Mouse (Mus musculus) neural tube, embryonic 12.5 days (tissue): ENCODE measurements around the gene Olfr748. TPM values are rescaled to one million over a fixed set of nuclear protein-coding genes. Genes with fewer than 3 reads are reported as not detected.
"Not testable (repeated sequence)": the region's sequence is repeated elsewhere in the genome, so short reads cannot be mapped to it uniquely, and the experiment has no call there.

Experiments used
- ATAC-seq: fragments of 200-750 bp; cut with Nextera tagmentation; 2 replicates; pipeline ENCODE4 v1.8.0; 2017; ENCODE audit warnings: low read depth, mild to moderate bottlenecking, moderate TSS enrichment, moderate library complexity; ENCODE audit not compliant: low FRiP score
- H3K27ac ChIP-seq: fragments of 300-500 bp; sonication (generic); 2 replicates; pipeline ENCODE4 v1.5.1; 2016
- H3K27me3 ChIP-seq: fragments of 300-500 bp; sonication (generic); replicated peaks from 2 replicates; pipeline ENCODE4 v1.6.1; 2016; ENCODE audit warnings: mild to moderate bottlenecking
- H3K36me3 ChIP-seq: fragments of 300-500 bp; sonication (generic); 2 replicates; pipeline ENCODE4 v1.6.1; 2016; ENCODE audit warnings: mild to moderate bottlenecking
- H3K4me1 ChIP-seq: fragments of 300-500 bp; sonication (generic); 2 replicates; pipeline ENCODE4 v1.6.1; 2016
- H3K4me2 ChIP-seq: fragments of 300-500 bp; sonication (generic); replicated peaks from 2 replicates; pipeline ENCODE4 v1.6.1; 2016; ENCODE audit warnings: mild to moderate bottlenecking
- H3K4me3 ChIP-seq: fragments of 300-500 bp; sonication (generic); 2 replicates; pipeline ENCODE4 v1.5.1; 2016
- H3K9ac ChIP-seq: fragments of 300-500 bp; sonication (generic); 2 replicates; pipeline ENCODE4 v1.6.1; 2016; ENCODE audit warnings: mild to moderate bottlenecking
- H3K9me3 ChIP-seq: fragments of 300-500 bp; sonication (generic); 2 replicates; pipeline ENCODE4 v1.6.1; 2016; ENCODE audit warnings: mild to moderate bottlenecking
- WGBS: fragments of 180-500 bp; shearing (Covaris S2); methylation state at CpG from one replicate; pipeline ENCODE4 v1.1.7; 2016; 5-methylcytosine and 5-hydroxymethylcytosine counted together
- polyA plus RNA-seq: library from polyadenylated mRNA; unstranded; fragments of >200 nt; fragmentation: Nextera tagmentation; extraction: Ambion mirVana; gene quantifications from 2 replicates; pipeline ENCODE4 v1.2.1, GENCODE M21; 2016

Gene Olfr748
- not detected in 2 replicates for polyA plus RNA-seq

GRCm38 (mm10) chr14:50707073-50707472 is at the start of gene Olfr748:
Gene Olfr748 (plus strand): TSS chr14:50707373.
- no peak within 1 kb of the TSS for H3K4me3 ChIP-seq
- WGBS = 73% methylated on average over 1 of the region's 1 CpGs

GRCm38 (mm10) chr14:50693106-50693505 is 14.1 kb upstream of the Olfr748 start, which contains the start of gene Olfr747:
Gene Olfr747 (minus strand): TSS chr14:50693206.
- ATAC-seq = no peak
- no peak within 1 kb of the TSS for H3K27ac ChIP-seq
- H3K4me1 ChIP-seq = no peaks in the 10 kb centered on the region
- H3K9me3 ChIP-seq = no peaks in the 10 kb centered on the region
- H3K9ac ChIP-seq = no peak within 1 kb of the TSS
- 94% methylated on average over 3 of the region's 3 CpGs for WGBS
- no peak within 1 kb of the TSS for H3K4me3 ChIP-seq
- H3K27me3 ChIP-seq = no peaks in the 10 kb centered on the region
- no peak within 1 kb of the TSS for H3K4me2 ChIP-seq
- H3K36me3 ChIP-seq = no peaks in the 10 kb centered on the region

More at GRCm38 (mm10) chr14:50707073-50707472, at the start of gene Olfr748:
- H3K36me3 ChIP-seq = no peaks in the 10 kb centered on the region
- H3K9ac ChIP-seq = no peak within 1 kb of the TSS
- H3K4me2 ChIP-seq = no peak within 1 kb of the TSS
- H3K4me1 ChIP-seq = no peaks in the 10 kb centered on the region
- H3K27ac ChIP-seq = no peak within 1 kb of the TSS
- H3K27me3 ChIP-seq = no peaks in the 10 kb centered on the region
- no peaks in the 10 kb centered on the region for H3K9me3 ChIP-seq
- ATAC-seq = no peak

- not testable (repeated sequence) for ATAC-seq, H3K27me3 ChIP-seq, H3K27ac ChIP-seq, H3K4me2 ChIP-seq, H3K9ac ChIP-seq, H3K4me3 ChIP-seq, H3K36me3 ChIP-seq, H3K9me3 ChIP-seq, H3K4me1 ChIP-seq
- 93% methylated on average over 15 of the region's 15 CpGs for WGBS
Observed at GRCm38 (mm10) chr14:50719875-50720274, 12.7 kb downstream of the Olfr748 start.

- not testable (repeated sequence) for H3K9ac ChIP-seq, H3K9me3 ChIP-seq, H3K27me3 ChIP-seq, H3K4me2 ChIP-seq, H3K36me3 ChIP-seq, H3K27ac ChIP-seq, ATAC-seq, H3K4me3 ChIP-seq, H3K4me1 ChIP-seq
- 83% methylated on average over 4 of the region's 4 CpGs for WGBS
Observed at GRCm38 (mm10) chr14:50722371-50722770, 15.2 kb downstream of the Olfr748 start.

GRCm38 (mm10) chr14:50740334-50740733 is 33.2 kb downstream of the Olfr748 start:
- ATAC-seq = no peak
- 74% methylated on average over 2 of the region's 2 CpGs for WGBS

GRCm38 (mm10) chr14:50741584-50741983 is 34.4 kb downstream of the Olfr748 start:
- H3K9ac ChIP-seq = no peak overlapping the region
- H3K4me2 ChIP-seq = no peak overlapping the region
- H3K27me3 ChIP-seq = no peaks in the 10 kb centered on the region
- H3K4me3 ChIP-seq = no peak overlapping the region
- no peaks in the 10 kb centered on the region for H3K4me1 ChIP-seq
- 76% methylated on average over 2 of the region's 2 CpGs for WGBS
- H3K27ac ChIP-seq = no peak overlapping the region
- no peaks in the 10 kb centered on the region for H3K9me3 ChIP-seq
- no peak for ATAC-seq
- no peaks in the 10 kb centered on the region for H3K36me3 ChIP-seq

More at GRCm38 (mm10) chr14:50740334-50740733, 33.2 kb downstream of the Olfr748 start:
- Histone ChIP-seq H3K36me3 (no peaks in the 10 kb centered on the region), H3K4me1 (no peaks in the 10 kb centered on the region), H3K4me3 (no peak overlapping the region), H3K27me3 (no peaks in the 10 kb centered on the region), H3K27ac (no peak overlapping the region), H3K4me2 (no peak overlapping the region), H3K9me3 (no peaks in the 10 kb centered on the region), H3K9ac (no peak overlapping the region)

- no peak within 1 kb of the TSS for H3K9ac ChIP-seq
- H3K27me3 ChIP-seq = no peaks in the 10 kb centered on the region
- H3K9me3 ChIP-seq = no peaks in the 10 kb centered on the region
- no peaks in the 10 kb centered on the region for H3K4me1 ChIP-seq
- H3K4me2 ChIP-seq = no peak within 1 kb of the TSS
- no peaks in the 10 kb centered on the region for H3K36me3 ChIP-seq
- H3K27ac ChIP-seq = no peak within 1 kb of the TSS
- ATAC-seq = no peak
- no peak within 1 kb of the TSS for H3K4me3 ChIP-seq
Observed at GRCm38 (mm10) chr14:50744994-50745393, 37.8 kb downstream of the Olfr748 start, which contains the start of gene Olfr749. Gene Olfr749 (minus strand): TSS chr14:50745094.

- Histone ChIP-seq H3K9me3 (no peaks in the 10 kb centered on the region), H3K36me3 (no peaks in the 10 kb centered on the region), H3K4me1 (no peaks in the 10 kb centered on the region), H3K27me3 (no peaks in the 10 kb centered on the region), H3K4me3 (no peak overlapping the region), H3K4me2 (no peak overlapping the region), H3K27ac (no peak overlapping the region), H3K9ac (no peak overlapping the region)
- 83% methylated on average over 5 of the region's 5 CpGs for WGBS
- ATAC-seq = no peak
Observed at GRCm38 (mm10) chr14:50758416-50759085, 51.4 kb downstream of the Olfr748 start.

Other genes with a start within 250 kb of the Olfr748 start
- gene Olfr741, start 234.6 kb upstream of the Olfr748 start, polyA plus RNA-seq = not detected in 2 replicates
- not detected in 2 replicates for gene Olfr742, start 203.8 kb upstream of the Olfr748 start, polyA plus RNA-seq
- gene Olfr743, start 185.5 kb upstream of the Olfr748 start, polyA plus RNA-seq = not detected in 2 replicates
- gene Olfr744, start 92.5 kb upstream of the Olfr748 start, polyA plus RNA-seq = not detected in 2 replicates
- not detected in 2 replicates for gene Olfr745, start 68.0 kb upstream of the Olfr748 start, polyA plus RNA-seq
- not detected in 2 replicates for gene Olfr746, start 60.3 kb upstream of the Olfr748 start, polyA plus RNA-seq
- gene Olfr747, start 14.2 kb upstream of the Olfr748 start, polyA plus RNA-seq = not detected in 2 replicates
- gene Olfr749, start 37.7 kb downstream of the Olfr748 start, polyA plus RNA-seq = not detected in 2 replicates
- 102 and 110 TPM in 2 replicates for gene Ttc5, start 78.1 kb downstream of the Olfr748 start, polyA plus RNA-seq
- gene Ccnb1ip1, start 100.4 kb downstream of the Olfr748 start, polyA plus RNA-seq = not detected in 2 replicates
- gene Parp2, start 100.5 kb downstream of the Olfr748 start, polyA plus RNA-seq = 51.3 and 58.6 TPM in 2 replicates
- gene Tep1, start 163.2 kb downstream of the Olfr748 start, polyA plus RNA-seq = 5.8 and 5.9 TPM in 2 replicates
- gene Klhl33, start 190.1 kb downstream of the Olfr748 start, polyA plus RNA-seq = 0.47 and 0.81 TPM in 2 replicates
- 120 and 129 TPM in 2 replicates for gene Osgep, start 217.5 kb downstream of the Olfr748 start, polyA plus RNA-seq
- 272 and 279 TPM in 2 replicates for gene Apex1, start 217.6 kb downstream of the Olfr748 start, polyA plus RNA-seq
- gene Pip4p1, start 223.5 kb downstream of the Olfr748 start, polyA plus RNA-seq = 80.0 and 87.1 TPM in 2 replicates
- 38.6 and 39.9 TPM in 2 replicates for gene Pnp, start 223.7 kb downstream of the Olfr748 start, polyA plus RNA-seq
- gene Gm49342, start 237.1 kb downstream of the Olfr748 start, polyA plus RNA-seq = not detected in 2 replicates
- gene Pnp2, start 248.6 kb downstream of the Olfr748 start, polyA plus RNA-seq = 0.28 and 0.29 TPM in 2 replicates